Mouse (Mus musculus): ENCODE measurements around the gene Uvrag.

The Uvrag gene

GRCm38 (mm10) chr7:98888810-98889209, 252.1 kb downstream of the Uvrag start:
- no peak for DNase-seq (ENCODE audit: low read depth, low spot score)

GRCm38 (mm10) chr7:98887811-98888261, 253.1 kb downstream of the Uvrag start:
- DNase-seq (ENCODE audit: low read depth, low spot score): peak; percentile 39

GRCm38 (mm10) chr7:98881887-98882286, 259.1 kb downstream of the Uvrag start:
- no peak for DNase-seq (ENCODE audit: low read depth, low spot score)

GRCm38 (mm10) chr7:98879176-98879575, 261.8 kb downstream of the Uvrag start:
- no peak for DNase-seq (ENCODE audit: low read depth, low spot score)

- peak; percentile 35 for DNase-seq (ENCODE audit: low read depth, low spot score)
Measured at GRCm38 (mm10) chr7:98876119-98876518, 264.8 kb downstream of the Uvrag start.

GRCm38 (mm10) chr7:98875390-98875990, 265.5 kb downstream of the Uvrag start:
- no peak for DNase-seq (ENCODE audit: low read depth, low spot score)

GRCm38 (mm10) chr7:98874411-98874951, 266.5 kb downstream of the Uvrag start:
- DNase-seq (ENCODE audit: low read depth, low spot score): no peak

GRCm38 (mm10) chr7:98873316-98873715, 267.6 kb downstream of the Uvrag start:
- peak; percentile 52 for DNase-seq (ENCODE audit: low read depth, low spot score)

- DNase-seq (ENCODE audit: low read depth, low spot score): peak; percentile 28
Measured at GRCm38 (mm10) chr7:98871882-98872281, 269.1 kb downstream of the Uvrag start.

GRCm38 (mm10) chr7:98870791-98871190, 270.1 kb downstream of the Uvrag start:
- DNase-seq (ENCODE audit: low read depth, low spot score): no peak

GRCm38 (mm10) chr7:98869070-98869469, 271.9 kb downstream of the Uvrag start:
- peak; percentile 35 for DNase-seq (ENCODE audit: low read depth, low spot score)

- DNase-seq (ENCODE audit: low read depth, low spot score): no peak
Measured at GRCm38 (mm10) chr7:98867794-98868150, 273.2 kb downstream of the Uvrag start.

GRCm38 (mm10) chr7:98867053-98867793, 273.7 kb downstream of the Uvrag start:
- peak; percentile 51 for DNase-seq (ENCODE audit: low read depth, low spot score)

- no peak for DNase-seq (ENCODE audit: low read depth, low spot score)
Measured at GRCm38 (mm10) chr7:98863969-98864718, 276.8 kb downstream of the Uvrag start.

- DNase-seq (ENCODE audit: low read depth, low spot score): no peak
Measured at GRCm38 (mm10) chr7:98862994-98863393, 277.9 kb downstream of the Uvrag start.

GRCm38 (mm10) chr7:98861002-98861401, 279.9 kb downstream of the Uvrag start:
- DNase-seq (ENCODE audit: low read depth, low spot score): no peak

- DNase-seq (ENCODE audit: low read depth, low spot score): no peak
Measured at GRCm38 (mm10) chr7:98857094-98857493, 283.8 kb downstream of the Uvrag start.

- DNase-seq (ENCODE audit: low read depth, low spot score): no peak
Measured at GRCm38 (mm10) chr7:98856128-98856527, 284.8 kb downstream of the Uvrag start.

- DNase-seq (ENCODE audit: low read depth, low spot score): no peak
Measured at GRCm38 (mm10) chr7:98855388-98855787, 285.6 kb downstream of the Uvrag start.

GRCm38 (mm10) chr7:98853806-98854205, 287.1 kb downstream of the Uvrag start:
- no peak for DNase-seq (ENCODE audit: low read depth, low spot score)

- DNase-seq (ENCODE audit: low read depth, low spot score): no peak
Measured at GRCm38 (mm10) chr7:98852950-98853650, 287.8 kb downstream of the Uvrag start.

GRCm38 (mm10) chr7:98851220-98851619, 289.7 kb downstream of the Uvrag start:
- no peak for DNase-seq (ENCODE audit: low read depth, low spot score)

Measured in ES-CJ7 (cell line).